Comparison of ENCODE assay signal across 9 mouse cellular contexts in the genomic region with DNA sequence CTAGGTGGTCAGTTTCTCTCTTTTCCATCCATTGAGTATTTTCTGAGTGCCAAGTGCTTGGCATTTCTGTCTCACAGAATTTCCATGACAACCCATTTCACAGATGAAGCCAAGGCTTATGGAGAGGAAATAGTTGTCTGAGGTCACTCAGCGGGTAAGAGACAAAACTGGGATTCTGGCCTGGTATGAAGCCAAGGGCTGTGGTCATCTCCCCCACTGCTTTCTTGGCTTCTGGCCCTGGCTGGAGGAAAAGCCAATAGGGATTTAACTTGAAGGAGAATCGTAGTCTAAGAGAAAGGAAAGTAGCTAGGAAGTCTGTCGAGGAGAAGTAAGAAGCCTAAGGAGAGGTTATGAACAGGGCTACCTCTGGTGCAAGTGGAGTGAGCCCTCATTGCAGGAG.
DNase-seq lines count a peak whose midpoint lies in the region; ATAC-seq lines count a peak whose summit lies in the region.
"Had no signal": no experiment of that assay in that cellular context is flagged by ENCODE, and none has a peak within 500 bp of the region (broad histone marks: within the 10 kb centered on the region; RNA-seq: fewer than 3 reads in every experiment).

No protein-coding gene starts in this region.

- H3K4me3 ChIP-seq in hindbrain, embryonic 14.5 days (replicated peaks; ENCODE audit: low read length): no peak overlapping the region
- H3K4me3 ChIP-seq in hindbrain, embryonic 12.5 days: no peak overlapping the region
- no peak overlapping the region for H3K4me3 ChIP-seq in kidney, embryonic 15.5 days (replicated peaks)
- no peak overlapping the region for H3K4me3 ChIP-seq in stomach, embryonic 14.5 days (ENCODE audit: low read depth, low read length)
- H3K4me3 ChIP-seq: embryonic facial prominence, embryonic 15.5 days had no signal

- no peaks in the 10 kb centered on the region for H3K36me3 ChIP-seq in hindbrain, embryonic 14.5 days (replicated peaks; ENCODE audit: control insufficient read depth, insufficient read depth)
- no peaks in the 10 kb centered on the region for H3K36me3 ChIP-seq in hindbrain, embryonic 12.5 days
- no peaks in the 10 kb centered on the region for H3K36me3 ChIP-seq in kidney, embryonic 15.5 days
- H3K36me3 ChIP-seq in stomach, embryonic 14.5 days (ENCODE audit: control insufficient read depth, insufficient read depth, low read length): no peaks in the 10 kb centered on the region
- H3K36me3 ChIP-seq: embryonic facial prominence, embryonic 15.5 days had no signal

- no peak overlapping the region for H3K27ac ChIP-seq in hindbrain, embryonic 14.5 days
- H3K27ac ChIP-seq in hindbrain, embryonic 12.5 days: no peak overlapping the region
- H3K27ac ChIP-seq in kidney, embryonic 15.5 days: peak overlapping the region; percentile 69
- H3K27ac ChIP-seq in stomach, embryonic 14.5 days (ENCODE audit: low read length): peak overlapping the region; percentile 52; the same call in 1 of the 2 replicates
- H3K27ac ChIP-seq: embryonic facial prominence, embryonic 15.5 days had no signal

- H3K9me3 ChIP-seq in hindbrain, embryonic 14.5 days (ENCODE audit: control insufficient read depth, low read length): no peaks in the 10 kb centered on the region
- no peaks in the 10 kb centered on the region for H3K9me3 ChIP-seq in hindbrain, embryonic 12.5 days (replicated peaks)
- H3K9me3 ChIP-seq in kidney, embryonic 15.5 days (replicated peaks): no peaks in the 10 kb centered on the region
- no peaks in the 10 kb centered on the region for H3K9me3 ChIP-seq in stomach, embryonic 14.5 days (ENCODE audit: control insufficient read depth, low read depth, low read length)
- H3K9me3 ChIP-seq: embryonic facial prominence, embryonic 15.5 days had no signal

- H3K9ac ChIP-seq in hindbrain, embryonic 14.5 days: no peak overlapping the region
- no peak overlapping the region for H3K9ac ChIP-seq in hindbrain, embryonic 12.5 days
- H3K9ac ChIP-seq in kidney, embryonic 15.5 days: no peak overlapping the region
- no peak overlapping the region for H3K9ac ChIP-seq in stomach, embryonic 14.5 days (replicated peaks; ENCODE audit: low read depth, low read length)
- H3K9ac ChIP-seq: embryonic facial prominence, embryonic 15.5 days had no signal

- H3K4me2 ChIP-seq in hindbrain, embryonic 14.5 days (replicated peaks): no peak overlapping the region
- H3K4me2 ChIP-seq in hindbrain, embryonic 12.5 days (replicated peaks): no peak overlapping the region
- H3K4me2 ChIP-seq in kidney, embryonic 15.5 days: peak overlapping the region; percentile 20; the same call in 1 of the 2 replicates
- no peak overlapping the region; the same call in 1 of the 2 replicates for H3K4me2 ChIP-seq in stomach, embryonic 14.5 days (replicated peaks; ENCODE audit: low read depth, low read length)
- H3K4me2 ChIP-seq: embryonic facial prominence, embryonic 15.5 days had no signal

- H3K27me3 ChIP-seq in hindbrain, embryonic 14.5 days (ENCODE audit: control insufficient read depth, insufficient read depth, low read length): no peaks in the 10 kb centered on the region
- no peaks in the 10 kb centered on the region for H3K27me3 ChIP-seq in hindbrain, embryonic 12.5 days
- no peaks in the 10 kb centered on the region for H3K27me3 ChIP-seq in kidney, embryonic 15.5 days
- H3K27me3 ChIP-seq in stomach, embryonic 14.5 days (ENCODE audit: control insufficient read depth, insufficient read depth, low read length): no peaks in the 10 kb centered on the region
- H3K27me3 ChIP-seq: embryonic facial prominence, embryonic 15.5 days had no signal

- intact Hi-C loops in left cerebral cortex, postnatal 14 days (cut with DNase I): no loop called here

- DNase-seq in hindbrain, embryonic 14.5 days (ENCODE audit: low spot score): peak; percentile 59
- peak; percentile 73 for DNase-seq in brain, adult 2 months (ENCODE audit: low read depth, low spot score)
- peak; percentile 75 to 82 for DNase-seq in heart, adult 18-20 months
- no peak for DNase-seq in right cerebral cortex, postnatal 14 days
- DNase-seq in left cerebral cortex, postnatal 14 days (ENCODE audit: low spot score in 2 of 2): no peak

- 62% methylated on average over 3 of the region's 3 CpGs for WGBS in hindbrain, embryonic 14.5 days
- whole genome bisulfite sequencing in hindbrain, embryonic 12.5 days: 78% methylated on average over 3 of the region's 3 CpGs
- WGBS in kidney, embryonic 15.5 days: 64% methylated on average over 3 of the region's 3 CpGs
- 59% methylated on average over 3 of the region's 3 CpGs for WGBS in stomach, embryonic 14.5 days

- no peak for ATAC-seq in hindbrain, embryonic 14.5 days (ENCODE audit: low FRiP score)
- no peak for ATAC-seq in hindbrain, embryonic 12.5 days (ENCODE audit: low FRiP score)
- ATAC-seq in kidney, embryonic 15.5 days (replicated peaks; ENCODE audit: low FRiP score): no peak
- no peak for ATAC-seq in stomach, embryonic 14.5 days (ENCODE audit: insufficient number of reproducible peaks, insufficient read depth, low FRiP score, low read depth)

- H3K4me1 ChIP-seq in hindbrain, embryonic 14.5 days (replicated peaks; ENCODE audit: control insufficient read depth, insufficient read depth, low read length): no peaks in the 10 kb centered on the region; the same call in 1 of the 2 replicates
- peaks cover 10% of the 10 kb centered on the region for H3K4me1 ChIP-seq in hindbrain, embryonic 12.5 days
- peaks cover 42% of the 10 kb centered on the region for H3K4me1 ChIP-seq in kidney, embryonic 15.5 days
- 0 out of 2 replicates have a peak, but pooled peaks cover 13% of the 10 kb centered on the region for H3K4me1 ChIP-seq in stomach, embryonic 14.5 days (ENCODE audit: control insufficient read depth, insufficient read depth, low read length)

Comparison
In these comparisons a context has a peak if more than half of its experiments do, and no peak if none do; other contexts are left out.
1. DNase-seq: peak in hindbrain, embryonic 14.5 days (single experiment), brain, adult 2 months (single experiment) and heart, adult 18-20 months (2 of 2); none in right cerebral cortex, postnatal 14 days (single experiment) and left cerebral cortex, postnatal 14 days (0 of 2).
2. H3K27ac ChIP-seq: peak in kidney, embryonic 15.5 days (single experiment) and stomach, embryonic 14.5 days (single experiment); none in hindbrain, embryonic 14.5 days (single experiment) and hindbrain, embryonic 12.5 days (single experiment).